Mouse (Mus musculus) embryonic facial prominence, embryonic 14.5 days (tissue): ENCODE measurements at regions not wholly inside any gene's neighbourhood (a gene's known extent, or its start where the extent isn't known, plus 50 kb on each side); places are given as distances from the start of the nearest gene placed in this dataset.

Experiments
- ATAC-seq: fragments of 200-750 bp; cut with Nextera tagmentation; 2 replicates; pipeline ENCODE4 v1.8.0; 2017; ENCODE audit warnings: low read depth, moderate number of reproducible peaks, moderate TSS enrichment
- DNase-seq: peaks from one replicate; pipeline ENCODE4 v3.0.0-alpha.2; 2015; ENCODE audit warnings: low spot score
- H3K27ac ChIP-seq: fragments of 300-500 bp; sonication (generic); replicated peaks from 2 replicates; pipeline ENCODE4 v1.5.1; 2014; ENCODE audit warnings: low read depth, mild to moderate bottlenecking, low read length, moderate library complexity
- H3K27me3 ChIP-seq: fragments of 300-500 bp; sonication (generic); replicated peaks from 2 replicates; pipeline ENCODE4 v1.6.1; 2014; ENCODE audit warnings: low read length; ENCODE audit not compliant: control insufficient read depth, insufficient read depth
- H3K36me3 ChIP-seq: fragments of 300-500 bp; sonication (generic); 2 replicates; pipeline ENCODE4 v1.6.1; 2014; ENCODE audit warnings: low read length, mixed read lengths; ENCODE audit not compliant: control insufficient read depth, insufficient read depth
- H3K4me1 ChIP-seq: fragments of 300-500 bp; sonication (generic); 2 replicates; pipeline ENCODE4 v1.6.1; 2014; ENCODE audit warnings: antibody characterized with exemption, low read length; ENCODE audit not compliant: control insufficient read depth, insufficient read depth
- H3K4me2 ChIP-seq: fragments of 300-500 bp; sonication (generic); 2 replicates; pipeline ENCODE4 v1.6.1; 2014; ENCODE audit warnings: low read depth, mild to moderate bottlenecking, low read length, moderate library complexity, mixed read lengths
- H3K4me3 ChIP-seq: fragments of 300-500 bp; sonication (generic); 2 replicates; pipeline ENCODE4 v1.5.1; 2014; ENCODE audit warnings: low read depth, mild to moderate bottlenecking, low read length
- H3K9ac ChIP-seq: fragments of 300-500 bp; sonication (generic); 2 replicates; pipeline ENCODE4 v1.6.1; 2014; ENCODE audit warnings: low read depth, mild to moderate bottlenecking, low read length, moderate library complexity, mixed read lengths
- H3K9me3 ChIP-seq: fragments of 300-500 bp; sonication (generic); 2 replicates; pipeline ENCODE4 v1.6.1; 2016; ENCODE audit warnings: low read length; ENCODE audit not compliant: control insufficient read depth
- WGBS: fragments of 180-500 bp; shearing (Covaris S2); extraction: QIAGEN DNeasy Blood & Tissue Kit; methylation state at CpG from one replicate; pipeline ENCODE4 v1.1.7; 2014; 5-methylcytosine and 5-hydroxymethylcytosine counted together

- Histone ChIP-seq H3K9me3 (no peaks in the 10 kb centered on the region), H3K36me3 (no peaks in the 10 kb centered on the region), H3K4me2 (no peak overlapping the region), H3K9ac (no peak overlapping the region), H3K27ac (no peak overlapping the region), H3K4me3 (no peak overlapping the region), H3K4me1 (no peaks in the 10 kb centered on the region), H3K27me3 (no peaks in the 10 kb centered on the region)
- DNase-seq, result no peak
- WGBS, result 55% methylated on average over 5 of the region's 5 CpGs
- no peak for ATAC-seq
Observed at GRCm38 (mm10) chr8:17587261-17587861, 1390.7 kb downstream of the Defb40 start.
